Mouse (Mus musculus) spleen, postnatal 36 days (tissue): ENCODE measurements around the gene Pde4d.

Source experiments
- DNase-seq, 2 experiments: peaks; one replicate each; pipeline ENCODE4 v3.0.0; 2022; ENCODE audit warnings: low spot score in 2 of 2, mixed read lengths in 1 of 2

Pde4d gene

DNA sequence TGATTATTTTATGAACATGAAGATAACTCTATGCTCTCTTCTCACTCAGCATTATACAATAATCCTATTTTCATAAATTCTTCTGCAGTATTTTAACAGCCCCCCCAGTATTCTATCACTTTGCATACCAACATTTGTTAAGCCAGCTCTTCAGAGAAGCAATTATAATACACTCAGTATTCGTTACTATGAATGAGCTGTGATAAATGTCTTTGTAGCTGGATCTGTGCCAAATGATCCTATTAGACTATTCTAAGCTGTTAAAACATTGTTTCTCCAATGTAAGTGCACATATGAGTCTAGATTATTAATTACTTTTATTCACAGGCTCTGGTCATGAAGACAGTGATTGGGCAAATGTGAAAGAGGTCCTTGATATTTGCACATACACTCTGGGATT, 575.0 kb downstream of the Pde4d start:
- DNase-seq, result no peak

- no peak for DNase-seq
Measured at GRCm38 (mm10) chr13:109047126-109047525, 597.4 kb downstream of the Pde4d start.

DNA sequence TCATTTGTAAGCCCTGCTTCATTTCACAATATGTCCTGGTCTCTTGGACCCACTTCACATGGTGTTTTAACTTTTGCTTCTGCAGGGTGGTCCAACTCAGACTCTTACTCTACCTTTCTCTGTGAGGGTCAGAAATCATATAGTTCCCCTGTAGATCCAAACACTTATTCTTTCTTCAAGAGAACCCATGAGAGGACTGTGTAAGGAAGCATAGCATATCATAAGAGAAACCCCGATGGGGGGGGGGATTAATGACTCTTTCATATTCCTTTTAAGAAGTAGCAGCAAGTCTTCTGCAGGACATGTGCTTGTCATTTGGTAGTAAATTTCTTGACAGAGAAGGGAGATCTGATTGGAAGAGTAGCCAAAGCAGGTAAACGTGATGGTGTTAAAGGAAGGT, 603.1 kb downstream of the Pde4d start:
- DNase-seq, result no peak

DNA sequence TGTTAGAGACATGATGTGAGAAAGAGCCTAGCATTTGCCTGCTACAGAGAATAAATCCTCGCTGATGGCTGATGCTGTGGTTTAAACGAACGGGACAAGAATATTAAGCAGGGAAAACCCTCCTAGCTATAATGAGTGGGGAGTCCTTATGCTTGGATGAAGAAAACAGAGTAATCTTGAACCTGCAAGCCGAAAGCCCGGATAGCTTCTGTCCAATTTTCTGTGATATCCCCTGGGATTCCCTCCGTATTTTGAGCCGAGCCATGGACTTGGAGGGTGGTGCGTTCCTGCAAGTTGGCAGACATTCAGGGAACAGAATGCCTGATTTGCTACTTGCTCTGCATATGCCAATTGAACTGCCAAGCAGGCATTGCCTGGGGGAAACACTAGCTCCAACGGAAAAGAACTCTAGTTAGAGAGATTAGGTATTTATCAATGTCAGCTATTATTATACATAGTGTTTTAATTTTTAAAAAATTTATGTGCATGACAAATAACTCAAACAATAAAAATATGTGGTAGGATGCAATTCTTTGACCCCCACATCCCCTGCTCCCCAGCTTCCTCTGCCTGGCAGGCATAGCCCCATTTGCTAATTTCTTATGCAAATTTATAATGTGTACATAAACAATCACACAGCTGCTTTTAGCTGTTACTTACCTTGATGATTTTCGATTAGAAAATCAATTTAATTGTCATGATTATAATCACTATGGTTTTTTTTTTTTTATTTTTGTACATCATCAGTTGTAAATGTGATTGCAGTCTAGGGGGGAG, 603.7 kb downstream of the Pde4d start:
- DNase-seq, result no peak

GRCm38 (mm10) chr13:109058045-109058444, 608.3 kb downstream of the Pde4d start:
- no peak for DNase-seq

GRCm38 (mm10) chr13:109066581-109067159, 616.9 kb downstream of the Pde4d start:
- DNase-seq, result no peak

DNA sequence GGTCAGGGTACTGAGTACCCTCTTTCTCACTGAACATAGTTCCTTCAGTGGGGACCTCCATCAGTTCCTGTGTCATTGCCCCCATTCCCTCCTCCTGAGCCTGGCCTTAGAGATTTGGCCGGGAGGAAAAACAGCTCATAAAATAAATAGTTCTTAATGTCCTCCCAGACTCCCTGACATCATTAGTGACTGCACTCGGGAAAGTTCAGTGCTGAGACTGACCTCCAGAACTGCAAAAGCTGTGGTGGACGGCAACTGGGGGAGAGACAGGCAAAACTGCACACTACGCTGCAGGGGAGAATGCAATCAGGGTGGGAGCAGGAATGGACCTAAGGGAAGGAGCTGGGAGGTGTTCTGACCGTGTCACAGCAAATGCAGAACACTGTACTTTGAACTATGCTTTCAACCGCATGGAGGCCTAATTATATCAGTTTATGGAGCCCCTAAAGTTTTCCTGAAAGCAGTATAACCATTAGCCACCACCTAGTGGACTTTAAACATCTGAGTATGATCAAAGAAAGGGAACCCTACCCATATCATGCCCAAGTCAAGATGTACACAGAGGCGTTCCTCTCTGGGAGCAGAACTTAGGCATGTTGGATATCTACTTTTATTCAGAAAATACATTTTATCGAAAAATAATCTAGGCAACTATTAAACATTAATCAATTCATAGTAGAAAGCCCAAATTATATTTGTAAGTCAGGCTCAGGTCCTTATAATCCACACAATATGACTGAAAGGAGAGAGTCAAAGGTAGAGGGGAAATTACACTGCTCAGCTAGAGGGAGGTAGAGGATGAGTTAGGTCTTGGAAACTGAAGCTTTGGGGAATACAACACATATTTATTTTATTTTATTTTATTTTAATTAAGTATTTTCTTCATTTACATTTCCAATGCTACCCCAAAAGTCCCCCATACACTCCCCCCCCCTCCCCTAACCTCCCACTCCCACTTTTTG, 618.8 kb downstream of the Pde4d start:
- DNase-seq, result no peak

GRCm38 (mm10) chr13:109073371-109073770, 623.6 kb downstream of the Pde4d start:
- DNase-seq, result no peak

- DNase-seq, result no peak
Measured at GRCm38 (mm10) chr13:109074078-109074477, 624.3 kb downstream of the Pde4d start.

GRCm38 (mm10) chr13:109092654-109093053, 642.9 kb downstream of the Pde4d start:
- no peak for DNase-seq

DNA sequence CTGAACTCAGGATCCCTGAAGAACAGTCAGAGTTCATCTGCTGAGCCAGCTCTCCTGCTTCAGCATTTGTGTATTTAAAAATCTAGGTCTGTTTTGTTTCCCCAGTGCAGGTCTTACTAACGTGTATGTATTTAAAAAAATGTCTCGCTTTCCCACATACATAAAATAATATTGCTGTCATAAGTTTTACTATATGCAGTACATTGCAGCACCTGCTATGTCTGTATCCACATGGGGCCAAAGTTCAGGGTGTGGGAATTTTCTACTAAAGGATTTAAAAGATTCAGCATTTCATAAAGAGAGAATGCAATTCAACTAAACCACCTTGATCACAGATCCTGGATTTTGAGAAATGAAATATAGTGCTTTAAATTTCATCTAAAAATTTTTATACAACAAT, 646.9 kb downstream of the Pde4d start:
- DNase-seq, result no peak

DNA sequence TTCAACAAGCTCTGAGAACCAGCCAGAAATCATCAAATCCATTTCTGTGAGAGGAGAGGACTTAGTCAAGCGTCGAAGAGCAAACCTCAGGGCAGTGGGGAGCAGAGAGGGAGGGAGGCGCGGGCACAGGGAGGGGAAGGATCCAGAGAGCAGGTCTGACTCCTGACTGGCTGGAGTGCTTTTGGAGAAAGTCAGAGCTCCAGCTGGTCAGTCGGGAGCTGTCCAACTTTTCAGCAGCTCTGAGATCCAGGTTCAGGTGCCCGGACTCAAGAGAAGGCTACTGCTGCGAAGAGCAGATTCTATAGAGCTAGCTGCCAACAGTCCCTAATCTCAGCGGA, 666.2 kb downstream of the Pde4d start:
- DNase-seq, result no peak

- peak in 1 of 2 experiments; percentile 1 for DNase-seq
Measured at GRCm38 (mm10) chr13:109116342-109117201, 666.8 kb downstream of the Pde4d start.

DNA sequence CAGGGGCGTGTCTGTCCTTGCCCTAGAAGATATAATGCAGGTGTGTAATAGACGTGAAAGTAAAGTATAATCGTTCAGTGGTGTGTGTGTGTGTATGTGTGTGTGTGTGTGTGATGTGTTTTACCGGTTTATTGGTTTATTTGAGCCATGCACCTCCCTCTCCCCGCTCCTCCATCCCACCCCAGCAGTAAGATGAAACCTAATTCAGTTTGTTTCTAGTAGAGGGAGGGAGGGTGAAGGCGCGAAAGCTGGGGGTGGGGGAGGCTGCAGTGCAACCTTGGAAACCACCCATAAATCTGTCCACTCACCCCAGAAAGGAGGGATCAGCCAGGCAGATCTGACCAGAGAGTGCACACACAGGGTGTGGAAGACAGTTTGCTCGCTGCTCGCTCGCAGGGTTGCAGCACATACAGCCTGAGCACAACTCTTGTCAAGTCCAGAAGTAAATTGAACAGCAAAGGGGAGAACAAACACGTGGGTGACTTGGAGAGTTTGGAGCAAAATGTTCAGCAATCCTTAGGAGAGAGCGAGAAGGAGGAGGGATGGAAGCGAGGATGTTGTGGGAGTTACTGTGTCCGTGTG, 667.6 kb downstream of the Pde4d start:
- no peak for DNase-seq

DNA sequence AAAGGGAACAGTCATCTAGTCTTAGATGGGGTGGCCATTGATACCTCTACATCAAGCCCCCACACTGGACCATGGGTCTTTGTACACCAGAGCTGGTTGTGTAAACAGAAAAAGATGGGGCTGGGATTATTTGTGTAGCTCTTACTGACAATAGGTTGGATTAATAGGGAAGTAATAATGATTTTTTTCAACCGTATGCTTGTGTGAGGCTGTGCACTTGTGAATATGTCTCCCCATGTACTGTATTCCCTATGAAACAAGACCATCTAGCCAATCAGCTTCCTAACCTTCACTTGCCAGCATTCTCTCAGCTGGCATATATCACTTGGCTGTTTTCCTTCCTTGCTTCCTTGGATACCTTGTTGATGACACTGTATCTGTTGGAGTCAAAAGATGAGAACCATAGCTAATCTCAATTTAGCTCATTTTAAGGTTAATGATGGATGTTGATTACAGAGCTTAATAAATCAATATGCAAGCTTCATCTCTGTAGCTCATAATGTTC, 668.6 kb downstream of the Pde4d start:
- no peak for DNase-seq

- DNase-seq, result no peak
Measured at GRCm38 (mm10) chr13:109121867-109122266, 672.1 kb downstream of the Pde4d start.

DNA sequence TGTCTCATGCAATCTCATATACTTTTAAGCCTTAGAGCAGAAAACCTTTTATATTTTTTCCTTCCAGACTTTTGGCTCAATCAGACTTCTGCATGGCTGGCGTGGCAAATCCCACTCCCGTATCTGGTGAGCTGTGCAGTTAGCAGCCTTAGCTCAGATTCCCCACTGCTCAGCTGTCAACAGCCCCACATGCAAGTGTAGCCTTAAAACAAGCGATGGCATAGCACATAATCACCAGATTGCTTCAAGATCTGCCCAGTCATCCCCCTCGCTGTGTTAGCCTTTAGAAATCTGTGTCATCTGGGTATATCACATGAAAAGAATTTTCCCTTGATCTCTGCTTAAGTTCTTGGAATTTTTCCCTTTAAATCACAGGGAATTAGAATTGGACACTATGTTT, 686.7 kb downstream of the Pde4d start:
- no peak for DNase-seq

DNA sequence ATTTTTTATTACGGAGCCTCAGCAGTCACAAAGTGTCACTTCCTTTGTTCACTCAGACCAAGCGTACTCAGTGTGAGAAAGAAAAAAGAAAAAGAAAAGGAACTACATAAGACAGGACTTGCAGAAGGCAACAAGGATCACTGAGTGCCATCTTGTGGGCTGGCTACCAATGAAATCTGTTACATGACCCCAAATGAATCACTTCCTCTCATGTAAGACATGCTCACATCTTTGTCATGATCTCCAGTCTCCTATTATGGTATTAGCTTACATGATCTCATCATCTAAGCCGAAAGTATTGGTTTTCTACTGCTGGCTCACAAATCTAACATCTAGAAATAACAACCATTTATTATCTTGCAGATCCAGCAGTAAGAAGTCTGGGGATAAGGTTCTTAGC, 709.0 kb downstream of the Pde4d start:
- no peak for DNase-seq

GRCm38 (mm10) chr13:109168556-109169334, 719.0 kb downstream of the Pde4d start:
- no peak for DNase-seq

DNA sequence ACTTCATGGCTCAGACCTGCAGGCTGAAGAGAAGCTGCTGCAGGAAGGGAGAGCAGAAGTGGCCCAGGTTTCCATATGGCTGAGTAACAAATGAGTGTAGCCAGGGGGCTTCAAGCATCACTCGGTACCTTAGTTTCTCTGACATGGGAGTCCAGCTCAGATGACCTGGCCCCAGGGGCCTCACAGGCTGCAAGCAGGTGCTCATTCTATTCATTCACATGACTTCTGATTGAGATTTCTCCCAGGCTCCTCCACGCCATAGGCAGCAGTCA, 719.5 kb downstream of the Pde4d start:
- no peak for DNase-seq
